Mouse (Mus musculus) erythroblast, embryonic 14.5 days (primary cell): ENCODE results near the gene Golm1.

Source experiments
- GATA1 ChIP-seq: IDR thresholded peaks from 2 replicates; pipeline ENCODE4 v1.6.1; 2012; ENCODE audit warnings: low read length, inconsistent platforms, mixed read lengths
- TAL1 ChIP-seq: IDR thresholded peaks from 3 replicates; pipeline ENCODE4 v1.6.1; 2012; ENCODE audit warnings: low read length, inconsistent platforms, mixed read lengths

DNA sequence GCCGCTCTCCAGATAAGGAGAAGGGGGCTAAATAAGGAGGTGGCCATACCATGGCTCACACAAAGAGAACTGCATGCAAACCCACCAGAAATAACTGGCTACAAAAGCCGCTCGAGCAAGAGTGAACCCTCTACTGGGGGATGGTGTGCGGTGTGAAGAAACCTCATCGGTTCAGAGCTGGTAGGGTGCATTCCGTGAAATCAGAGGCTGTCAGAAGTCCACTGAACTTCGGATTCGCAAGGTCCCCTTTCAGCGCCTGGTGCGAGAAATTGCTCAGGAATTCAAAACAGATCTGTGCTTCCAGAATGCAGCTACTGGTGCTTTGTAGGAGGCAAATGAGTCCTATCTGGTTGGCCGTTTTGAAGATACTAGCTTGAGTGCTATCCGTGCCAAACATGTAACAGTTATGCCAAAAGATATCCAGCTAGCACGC lies 12.7 kb upstream of the Golm1 start:
- TF ChIP-seq GATA1 (no peak), TAL1 (no peak)
